Mouse (Mus musculus): ENCODE measurements around the gene Ttc22.
A peak's percentile ranks its signal among the peaks of the same experiment; 100 is the strongest.

The Ttc22 gene

GRCm38 (mm10) chr4:106615637-106616036 lies 6.6 kb upstream of the Ttc22 start:
- DNase-seq (ENCODE audit: low spot score in 2 of 2): no peak

GRCm38 (mm10) chr4:106617056-106617455 lies 5.2 kb upstream of the Ttc22 start, which contains the start of gene Lexm:
Gene Lexm (minus strand): TSS chr4:106617241.
- no peak for DNase-seq (ENCODE audit: low spot score in 2 of 2)

GRCm38 (mm10) chr4:106618898-106619297 lies 3.3 kb upstream of the Ttc22 start:
- no peak for DNase-seq (ENCODE audit: low spot score in 2 of 2)

DNA sequence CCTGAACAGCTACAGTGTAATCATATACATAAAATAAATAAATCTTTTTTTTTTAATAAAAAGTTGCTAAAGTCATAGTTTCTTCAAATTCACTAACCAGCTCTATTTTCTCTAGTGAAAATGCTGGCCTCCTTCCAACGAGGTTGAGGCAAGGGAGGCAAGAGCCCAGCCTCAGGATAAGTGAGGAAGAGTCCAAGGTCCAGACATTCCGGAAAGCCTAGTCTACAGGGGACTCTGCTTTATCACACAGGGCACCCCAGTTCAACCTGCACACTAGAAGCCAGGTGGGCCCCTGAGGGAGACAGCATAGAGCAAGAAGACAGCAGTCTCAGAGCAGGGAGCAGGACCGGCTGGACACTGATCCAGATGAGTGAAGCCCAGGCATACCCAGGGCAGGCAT lies 804 bp upstream of the Ttc22 start:
- DNase-seq (ENCODE audit: low spot score in 2 of 2): no peak

GRCm38 (mm10) chr4:106622712-106623111 lies 480 bp downstream of the Ttc22 start:
- no peak for DNase-seq (ENCODE audit: low spot score in 2 of 2)

DNA sequence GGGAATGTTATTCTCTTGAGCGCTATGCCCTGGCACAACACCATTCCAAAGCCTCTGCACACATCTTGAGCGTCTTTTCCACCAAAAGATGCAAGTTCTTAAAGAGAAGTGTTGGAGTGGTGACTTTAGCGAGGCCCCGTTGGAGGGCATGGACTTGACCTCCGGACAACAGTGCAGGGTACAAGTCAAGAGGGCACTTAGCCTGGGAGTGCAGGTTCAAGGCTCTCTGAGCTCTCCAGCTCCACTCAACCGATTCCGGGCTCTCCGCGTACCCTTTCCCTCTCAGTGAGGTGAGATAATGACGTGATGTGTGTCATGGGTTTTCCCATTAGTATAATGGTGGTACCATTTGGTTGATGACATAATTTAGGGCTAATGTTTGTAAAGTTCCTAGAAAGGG lies 2.0 kb downstream of the Ttc22 start:
- DNase-seq (ENCODE audit: low spot score in 2 of 2): no peak

DNA sequence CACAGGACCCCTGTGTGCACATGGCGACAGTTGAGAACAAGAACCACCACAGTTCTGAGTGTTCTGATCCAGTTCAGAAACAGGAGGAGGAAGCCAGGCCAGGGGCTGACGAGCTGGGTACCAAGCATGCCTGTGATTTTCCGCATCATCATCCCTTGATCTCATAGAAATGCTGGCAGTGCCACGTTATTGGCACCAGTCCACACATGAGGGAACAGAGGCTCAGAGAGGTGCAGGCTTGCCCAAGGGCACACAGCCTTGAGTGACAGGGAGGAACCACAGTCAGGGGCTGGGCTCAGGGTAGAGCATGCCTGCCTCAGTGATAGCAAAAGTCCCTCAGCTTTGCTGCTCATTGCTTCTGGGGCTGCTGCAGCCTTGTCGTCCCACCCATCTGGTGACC lies 5.6 kb downstream of the Ttc22 start:
- no peak for DNase-seq (ENCODE audit: low spot score in 2 of 2)

DNA sequence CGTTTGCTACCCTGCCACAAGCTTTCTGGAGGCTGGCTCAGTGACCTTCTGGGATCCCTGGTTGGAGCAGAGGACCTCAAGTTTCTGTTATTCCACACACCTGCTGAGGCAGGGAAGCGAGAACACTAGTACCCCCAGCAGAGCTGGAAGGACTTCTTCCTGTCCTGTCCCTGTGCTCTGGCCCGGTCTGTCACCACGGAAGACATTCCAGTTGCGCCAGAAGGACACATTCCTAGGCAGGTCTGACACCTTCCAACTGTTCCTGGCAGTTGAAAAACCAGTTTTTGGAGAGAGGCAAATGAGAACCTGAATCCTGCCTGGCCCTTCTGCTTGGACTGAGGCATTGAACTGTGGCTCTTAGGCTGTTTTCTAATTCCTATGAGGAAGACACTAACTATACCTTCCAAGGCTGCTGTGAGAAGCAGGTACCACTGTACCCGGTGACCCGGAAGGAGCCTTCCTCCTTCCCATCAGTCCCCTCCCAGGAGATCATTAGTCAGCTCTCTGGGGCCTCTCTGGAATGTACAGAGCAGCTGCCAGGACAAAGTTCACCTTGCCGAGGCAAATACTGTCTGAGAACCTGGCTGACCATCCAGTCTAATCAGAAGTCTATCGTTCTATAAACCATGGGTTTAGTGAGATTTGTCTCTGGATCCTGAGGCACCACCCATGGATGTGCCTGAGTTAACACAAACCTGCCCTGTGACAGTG lies 6.6 kb downstream of the Ttc22 start:
- no peak for DNase-seq (ENCODE audit: low spot score in 2 of 2)

- no peak for DNase-seq (ENCODE audit: low spot score in 2 of 2)
Measured at GRCm38 (mm10) chr4:106629374-106629773, 7.1 kb downstream of the Ttc22 start.

- no peak for DNase-seq (ENCODE audit: low spot score in 2 of 2)
Measured at GRCm38 (mm10) chr4:106630333-106631220, 8.3 kb downstream of the Ttc22 start.

DNA sequence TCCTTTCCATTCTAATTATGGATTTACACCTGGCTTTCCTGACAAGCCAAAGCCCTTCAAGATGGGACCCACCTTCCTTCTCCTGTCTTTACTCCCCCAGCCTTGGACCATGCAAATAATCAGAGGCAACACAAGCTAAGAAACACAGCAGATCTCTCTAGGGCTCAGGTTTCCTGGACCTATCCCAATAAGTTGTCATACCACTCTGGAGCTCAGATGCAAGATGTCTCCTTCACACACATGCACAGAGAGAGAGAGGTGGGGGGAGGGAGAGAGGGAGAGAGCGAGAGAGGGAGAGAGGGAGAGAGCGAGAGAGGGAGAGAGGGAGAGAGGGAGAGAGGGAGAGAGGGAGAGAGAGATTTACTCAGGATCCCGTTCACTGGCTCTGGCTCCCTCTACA lies 10.1 kb downstream of the Ttc22 start:
- DNase-seq (ENCODE audit: low spot score in 2 of 2): no peak

- no peak for DNase-seq (ENCODE audit: low spot score in 2 of 2)
Measured at GRCm38 (mm10) chr4:106633281-106634085, 11.3 kb downstream of the Ttc22 start.

- no peak for DNase-seq (ENCODE audit: low spot score in 2 of 2)
Measured at GRCm38 (mm10) chr4:106634086-106634479, 11.9 kb downstream of the Ttc22 start.

GRCm38 (mm10) chr4:106643483-106644217 lies 21.4 kb downstream of the Ttc22 start:
- DNase-seq (ENCODE audit: low spot score in 2 of 2): no peak

DNA sequence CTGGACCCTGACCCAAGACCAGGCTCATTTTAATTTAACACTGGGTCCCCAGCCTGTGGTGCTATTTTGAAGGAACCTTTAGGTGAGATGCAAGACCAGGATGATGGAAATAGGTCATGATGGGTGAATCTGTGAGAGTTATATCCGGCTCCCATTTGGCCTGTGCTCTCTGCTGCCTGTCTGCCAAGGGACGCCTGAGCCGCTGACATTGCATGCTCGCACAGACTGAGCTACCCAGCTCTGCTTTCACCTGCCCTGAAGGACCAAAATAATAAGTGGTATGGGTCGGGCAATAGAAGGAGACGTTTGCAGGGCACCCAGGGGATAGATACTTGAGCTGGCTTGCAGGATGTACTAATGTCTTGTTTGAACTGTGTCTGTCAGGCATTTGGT lies 22.0 kb downstream of the Ttc22 start:
- no peak for DNase-seq (ENCODE audit: low spot score in 2 of 2)

DNA sequence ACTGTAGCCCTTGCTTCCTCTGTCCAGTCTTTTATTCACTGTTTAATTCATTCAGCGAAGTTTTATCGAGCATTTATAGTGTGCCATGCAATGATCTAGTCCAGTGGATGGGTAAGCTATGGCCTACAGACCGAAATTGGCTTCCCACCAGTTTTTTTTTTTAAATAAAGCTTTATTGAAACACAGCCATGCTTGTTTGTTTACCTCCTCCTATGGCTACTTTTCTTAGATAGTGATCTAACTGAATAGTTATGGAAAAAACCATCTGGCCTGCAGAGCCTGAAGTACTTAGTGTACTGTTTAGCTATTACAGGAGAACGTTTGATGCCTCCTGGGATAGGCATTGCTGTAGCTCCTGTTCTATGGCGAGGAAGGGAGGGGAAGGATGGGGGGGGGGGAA lies 23.6 kb downstream of the Ttc22 start:
- DNase-seq (ENCODE audit: low spot score in 2 of 2): no peak

GRCm38 (mm10) chr4:106647137-106647536 lies 24.9 kb downstream of the Ttc22 start:
- DNase-seq (ENCODE audit: low spot score in 2 of 2): no peak

DNA sequence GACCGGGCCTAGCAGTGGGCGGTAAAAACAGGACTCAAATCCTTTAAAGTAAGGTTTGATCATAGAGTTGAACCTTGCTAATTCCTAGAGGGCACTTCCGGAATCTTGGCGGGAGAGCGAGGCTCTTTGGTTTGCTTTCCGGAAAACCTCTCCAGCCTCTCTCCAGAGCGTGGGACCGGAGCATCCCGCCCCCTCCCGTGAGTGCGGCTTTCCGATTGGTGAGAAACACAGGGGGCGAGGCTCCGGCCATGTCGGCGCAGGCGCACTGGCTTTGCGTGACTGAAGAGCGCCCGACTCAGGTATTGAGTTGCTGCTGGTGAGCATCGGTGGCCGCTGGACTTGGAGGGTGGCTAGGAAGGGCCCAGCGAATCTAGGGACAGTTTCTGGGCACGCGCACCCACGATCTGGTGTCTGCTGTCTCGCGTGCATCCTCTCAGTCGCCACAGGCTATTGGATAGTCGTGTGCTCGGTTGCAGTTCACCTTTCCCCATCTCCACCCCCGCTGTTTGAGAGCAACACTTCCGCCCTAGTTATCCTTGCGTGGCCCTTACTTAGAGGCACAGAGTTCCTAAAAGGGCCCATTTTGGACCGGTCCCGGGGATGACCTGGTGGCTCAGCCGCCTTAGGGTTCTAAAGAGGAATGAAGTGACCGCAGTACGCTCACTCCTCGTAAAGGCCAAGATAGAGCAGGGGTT lies 28.7 kb downstream of the Ttc22 start, which contains the start of gene Pars2:
TSS of gene Pars2 (plus strand) at position 237 of the 695 bp plus-strand sequence.
- peak; percentile 97 for DNase-seq (ENCODE audit: low spot score in 2 of 2)

DNA sequence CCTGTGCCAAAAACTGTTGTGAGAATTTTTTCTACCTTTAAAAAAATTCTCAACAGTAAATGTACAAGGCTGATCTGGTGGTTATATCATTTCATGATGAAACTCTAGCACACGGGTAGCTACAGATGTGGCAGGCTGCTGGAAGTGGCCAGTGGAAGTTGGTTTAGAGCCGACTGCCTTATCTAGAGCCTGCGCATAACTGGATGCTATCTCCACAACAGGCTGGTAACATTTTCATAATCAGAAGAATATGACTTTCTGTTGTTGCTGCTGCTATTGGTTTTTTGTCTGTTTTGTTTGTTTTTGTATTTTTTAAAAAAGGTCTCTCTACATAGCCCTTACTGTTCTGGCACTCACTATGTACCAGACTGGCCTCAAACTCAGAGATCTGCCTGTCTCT lies 30.3 kb downstream of the Ttc22 start:
- DNase-seq (ENCODE audit: low spot score in 2 of 2): no peak

DNA sequence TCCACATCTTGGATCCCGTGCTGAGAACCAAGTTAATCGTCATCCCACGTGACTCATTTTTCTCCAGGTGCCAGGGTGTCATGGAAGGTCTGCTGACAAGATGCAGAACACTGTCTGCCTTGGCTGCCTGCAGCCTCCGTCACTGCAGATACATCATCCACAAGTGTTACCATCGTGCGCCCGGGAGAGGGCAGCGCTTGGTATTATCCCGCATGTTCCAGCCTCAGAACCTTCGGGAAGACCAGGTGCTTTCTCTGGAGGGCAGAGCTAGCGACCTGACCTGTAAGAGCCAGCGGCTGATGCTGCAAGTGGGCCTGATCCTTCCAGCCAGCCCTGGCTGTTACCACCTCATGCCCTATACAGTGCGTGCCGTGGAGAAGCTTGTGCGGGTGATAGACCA lies 30.8 kb downstream of the Ttc22 start:
- DNase-seq (ENCODE audit: low spot score in 2 of 2): no peak

DNA sequence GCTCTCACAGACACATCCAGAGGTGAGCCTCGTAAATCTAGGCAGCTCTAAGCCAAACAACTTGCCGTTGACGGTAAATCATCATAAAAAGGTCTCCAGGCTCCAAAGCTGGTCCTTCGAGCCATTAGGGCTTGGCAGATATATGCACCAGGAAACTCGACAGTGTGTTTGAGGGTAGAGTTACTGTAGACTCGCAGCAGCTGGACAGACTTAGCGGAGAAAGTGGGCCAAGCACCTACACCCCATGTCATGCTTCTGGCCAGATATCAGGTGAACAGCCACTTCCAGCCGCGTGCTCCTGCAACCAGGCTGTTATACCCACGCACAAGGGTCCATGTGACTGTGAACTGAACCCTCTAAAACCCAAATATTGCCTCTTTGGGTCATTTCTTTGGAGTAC lies 33.4 kb downstream of the Ttc22 start:
- no peak for DNase-seq (ENCODE audit: low spot score in 2 of 2)

All from urinary bladder, postnatal 4 days (tissue).